Mouse (Mus musculus) embryonic facial prominence, embryonic 11.5 days (tissue): ENCODE measurements around the gene Fbxo48. TPM values are rescaled to one million over a fixed set of nuclear protein-coding genes. Genes with fewer than 3 reads are reported as not detected.

Experiments used
- ATAC-seq: fragments of 200-750 bp; cut with Nextera tagmentation; replicated peaks from 2 replicates; pipeline ENCODE4 v1.8.0; 2017; ENCODE audit warnings: low read depth; ENCODE audit not compliant: insufficient number of reproducible peaks, low FRiP score, low TSS enrichment
- DNase-seq: peaks from one replicate; pipeline ENCODE4 v3.0.0-alpha.2; 2015; ENCODE audit warnings: low spot score
- H3K27ac ChIP-seq: fragments of 300-500 bp; sonication (generic); replicated peaks from 2 replicates; pipeline ENCODE4 v1.5.1; 2014; ENCODE audit warnings: mild to moderate bottlenecking, low read depth, low read length, control low read depth
- H3K27me3 ChIP-seq: fragments of 300-500 bp; sonication (generic); 2 replicates; pipeline ENCODE4 v1.6.1; 2014; ENCODE audit warnings: mild to moderate bottlenecking, low read length, moderate library complexity, mixed read lengths; ENCODE audit not compliant: control insufficient read depth, insufficient read depth
- H3K36me3 ChIP-seq: fragments of 300-500 bp; sonication (generic); replicated peaks from 2 replicates; pipeline ENCODE4 v1.6.1; 2014; ENCODE audit warnings: low read depth, mild to moderate bottlenecking, low read length, moderate library complexity, mixed read lengths; ENCODE audit not compliant: control insufficient read depth, insufficient read depth
- H3K4me1 ChIP-seq: fragments of 300-500 bp; sonication (generic); 2 replicates; pipeline ENCODE4 v1.6.1; 2014; ENCODE audit warnings: low read length, mixed read lengths; ENCODE audit not compliant: control insufficient read depth, insufficient read depth
- H3K4me2 ChIP-seq: fragments of 300-500 bp; sonication (generic); 2 replicates; pipeline ENCODE4 v1.6.1; 2014; ENCODE audit warnings: low read depth, mild to moderate bottlenecking, control low read depth, low read length, moderate library complexity
- H3K4me3 ChIP-seq: fragments of 300-500 bp; sonication (generic); 2 replicates; pipeline ENCODE4 v1.5.1; 2014; ENCODE audit warnings: low read depth, low read length, control low read depth
- H3K9ac ChIP-seq: fragments of 300-500 bp; sonication (generic); replicated peaks from 2 replicates; pipeline ENCODE4 v1.6.1; 2014; ENCODE audit warnings: mild to moderate bottlenecking, control low read depth, low read length
- H3K9me3 ChIP-seq: fragments of 300-500 bp; sonication (generic); replicated peaks from 2 replicates; pipeline ENCODE4 v1.6.1; 2016; ENCODE audit warnings: mild to moderate bottlenecking, low read length, inconsistent platforms, mixed read lengths; ENCODE audit not compliant: control insufficient read depth
- WGBS: fragments of 180-500 bp; shearing (Covaris S2); extraction: QIAGEN DNeasy Blood & Tissue Kit; methylation state at CpG from one replicate; pipeline ENCODE4 v1.1.7; 2014; 5-methylcytosine and 5-hydroxymethylcytosine counted together
- polyA plus RNA-seq: library from polyadenylated mRNA; unstranded; fragments of >200 nt; fragmentation: Nextera tagmentation; extraction: Ambion mirVana; gene quantifications from 2 replicates; pipeline ENCODE4 v1.2.1, GENCODE M21; 2014

Fbxo48 gene
- polyA plus RNA-seq, 1 experiment from 2014 or later = 1.9 TPM

DNA sequence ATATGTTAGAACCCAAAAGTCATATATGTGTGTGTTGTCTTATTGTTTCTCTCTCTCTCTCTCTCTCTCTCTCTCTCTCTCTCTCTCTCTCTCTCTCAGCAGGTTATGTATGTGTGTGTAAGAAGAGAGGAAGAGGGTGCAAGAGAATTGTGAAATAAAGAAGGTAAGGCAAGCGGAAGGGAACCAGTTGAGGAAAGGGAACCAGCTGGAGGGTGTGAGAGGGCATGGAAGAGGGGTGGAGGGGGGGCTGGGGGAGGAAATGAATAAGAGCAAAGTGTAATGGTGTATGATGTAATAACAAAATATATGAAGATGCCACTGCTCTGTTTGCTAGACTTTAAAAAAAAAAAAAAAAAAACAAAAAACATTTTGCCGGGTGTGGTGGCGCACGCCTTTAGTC lies 48.2 kb downstream of the Fbxo48 start:
- WGBS = 96% methylated on average over 4 of the region's 4 CpGs
- no peak overlapping the region for H3K27ac ChIP-seq
- no peaks in the 10 kb centered on the region for H3K4me1 ChIP-seq
- no peaks in the 10 kb centered on the region for H3K9me3 ChIP-seq
- H3K27me3 ChIP-seq = no peaks in the 10 kb centered on the region
- H3K36me3 ChIP-seq = no peaks in the 10 kb centered on the region
- H3K4me2 ChIP-seq = no peak overlapping the region
- no peak for DNase-seq
- no peak overlapping the region for H3K4me3 ChIP-seq
- H3K9ac ChIP-seq = no peak overlapping the region
- no peak for ATAC-seq

DNA sequence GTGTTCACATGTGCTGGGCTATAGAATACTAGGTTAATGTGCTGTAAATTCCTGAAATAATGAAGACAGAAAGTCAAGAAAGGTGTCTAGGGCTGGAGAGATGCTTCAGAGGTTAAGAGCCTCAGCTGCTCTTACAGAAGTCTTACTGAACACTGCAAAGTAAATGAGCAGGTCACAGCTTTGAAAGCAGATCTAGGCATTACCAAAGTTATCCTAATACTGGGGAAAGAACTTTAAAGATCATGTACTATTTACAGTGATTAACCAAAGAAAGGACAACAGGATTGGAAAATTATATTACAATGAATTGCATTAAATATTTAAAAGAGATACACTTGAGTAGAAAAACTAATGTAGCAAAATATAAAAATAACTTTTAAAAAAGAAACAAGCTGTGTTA lies 48.8 kb downstream of the Fbxo48 start:
- DNase-seq = no peak
- no peak for ATAC-seq

DNA sequence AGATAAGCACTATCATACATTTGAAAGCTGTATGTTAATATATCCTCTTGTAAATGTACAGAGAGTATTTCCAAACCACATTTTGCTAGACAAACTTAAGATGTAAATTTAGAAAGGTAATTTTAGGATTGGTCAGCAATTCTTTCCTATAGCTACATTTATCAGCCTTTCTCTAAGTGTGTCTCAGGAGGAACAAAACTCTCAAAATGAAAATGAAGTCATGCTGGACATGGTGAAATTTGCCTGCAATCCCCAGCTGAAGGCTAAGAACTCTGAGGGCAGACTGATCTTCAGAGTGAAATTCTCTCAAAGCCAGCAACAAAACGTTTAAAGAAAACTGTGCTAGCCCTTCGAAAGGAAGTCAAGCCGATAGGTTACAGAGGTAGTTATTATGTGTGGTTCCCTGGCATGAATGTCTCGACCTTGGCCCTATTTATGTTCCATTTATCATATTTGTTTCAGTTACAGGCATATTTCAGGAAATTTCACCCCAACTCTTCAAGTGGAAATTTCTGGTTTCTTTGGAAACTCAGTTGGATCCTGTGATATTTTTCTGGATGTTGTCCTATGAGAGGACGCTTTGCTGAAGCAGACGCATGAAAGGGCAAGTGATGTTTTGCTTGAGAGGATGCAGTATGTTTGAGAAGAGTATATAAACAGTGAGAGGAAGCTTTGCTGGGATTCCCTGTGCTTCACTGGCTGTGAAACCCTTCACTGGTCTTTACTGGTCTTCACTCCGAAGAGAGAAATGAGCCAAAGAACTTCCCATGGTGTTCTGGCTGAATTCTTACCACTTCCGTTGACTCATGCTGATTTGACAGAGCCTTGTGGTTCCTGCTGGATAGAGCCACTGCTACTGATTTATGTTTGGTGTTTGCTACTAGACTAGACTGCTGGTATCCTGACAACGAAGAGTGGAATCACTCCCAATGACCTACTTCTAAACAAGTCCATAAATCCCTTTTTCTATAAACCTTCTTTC lies 49.5 kb downstream of the Fbxo48 start:
- no peaks in the 10 kb centered on the region for H3K4me1 ChIP-seq
- 82% methylated on average over 9 of the region's 9 CpGs for WGBS
- no peaks in the 10 kb centered on the region for H3K9me3 ChIP-seq
- DNase-seq (no peak), ATAC-seq (no peak)
- no peak overlapping the region for H3K9ac ChIP-seq
- no peaks in the 10 kb centered on the region for H3K27me3 ChIP-seq
- H3K4me2 ChIP-seq = no peak overlapping the region
- H3K36me3 ChIP-seq = no peaks in the 10 kb centered on the region
- H3K4me3 ChIP-seq = no peak overlapping the region
- H3K27ac ChIP-seq = no peak overlapping the region

More for the DNA sequence above, 48.8 kb downstream of the Fbxo48 start:
- H3K4me2 ChIP-seq = no peak overlapping the region
- H3K9me3 ChIP-seq = no peaks in the 10 kb centered on the region
- no peak overlapping the region for H3K4me3 ChIP-seq
- no peaks in the 10 kb centered on the region for H3K36me3 ChIP-seq
- no peaks in the 10 kb centered on the region for H3K27me3 ChIP-seq
- no peak overlapping the region for H3K9ac ChIP-seq
- H3K4me1 ChIP-seq = no peaks in the 10 kb centered on the region
- H3K27ac ChIP-seq = no peak overlapping the region

DNA sequence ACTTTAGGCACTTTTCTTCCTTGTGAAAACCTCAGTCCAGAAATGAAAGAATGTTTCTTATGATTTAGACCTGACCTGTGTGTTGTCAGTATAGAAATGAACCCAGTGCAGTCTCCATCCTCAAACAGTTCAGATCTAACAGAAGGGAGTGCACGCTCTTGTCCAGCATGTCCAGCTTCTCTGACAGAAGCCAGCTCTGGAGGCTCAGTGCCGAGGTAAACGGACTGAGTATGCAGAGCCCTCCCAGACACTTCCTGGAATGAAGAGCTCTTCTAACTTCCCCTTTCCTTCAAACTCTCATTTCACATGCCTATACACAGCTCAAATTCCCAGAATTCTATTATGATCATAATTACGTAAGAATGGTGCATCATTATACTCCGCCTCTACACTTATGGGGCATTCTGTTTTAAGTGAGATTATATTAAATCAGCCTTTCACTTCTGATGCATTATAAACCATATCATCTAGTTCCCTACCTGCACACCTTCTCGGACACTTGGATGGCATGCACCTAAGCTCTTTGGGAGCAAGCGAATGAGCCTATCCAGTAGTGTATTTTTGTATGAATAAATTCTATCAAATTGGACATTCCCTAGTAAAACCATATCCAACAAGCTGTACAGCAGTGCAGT lies 51.7 kb downstream of the Fbxo48 start:
- no peak for ATAC-seq
- DNase-seq = no peak
- H3K36me3 ChIP-seq = no peaks in the 10 kb centered on the region
- H3K9ac ChIP-seq = no peak overlapping the region
- H3K27me3 ChIP-seq = no peaks in the 10 kb centered on the region
- no peak overlapping the region for H3K4me2 ChIP-seq
- H3K27ac ChIP-seq = no peak overlapping the region
- H3K9me3 ChIP-seq = no peaks in the 10 kb centered on the region
- 78% methylated on average over 7 of the region's 7 CpGs for WGBS
- H3K4me3 ChIP-seq = no peak overlapping the region
- H3K4me1 ChIP-seq = no peaks in the 10 kb centered on the region

DNA sequence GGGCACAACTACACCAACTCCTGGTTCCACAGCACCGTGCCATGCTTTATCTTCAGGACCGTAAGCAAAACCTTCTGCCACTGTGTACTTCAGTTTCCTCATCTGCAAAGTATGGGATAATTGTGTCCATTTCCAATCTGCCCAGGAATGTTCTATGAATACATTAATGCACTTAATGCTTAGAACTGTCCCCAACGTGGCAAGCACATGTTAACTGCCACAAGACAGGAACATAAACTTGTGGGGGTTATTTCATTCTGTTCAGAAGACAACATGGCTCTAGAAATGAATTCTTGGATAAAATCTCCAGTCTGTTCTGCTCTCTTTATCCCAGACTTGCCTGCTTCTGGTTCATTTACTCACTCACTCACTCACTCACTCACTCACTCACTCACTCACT lies 52.6 kb downstream of the Fbxo48 start:
- H3K9me3 ChIP-seq = no peaks in the 10 kb centered on the region
- H3K4me1 ChIP-seq = no peaks in the 10 kb centered on the region
- H3K4me3 ChIP-seq = no peak overlapping the region
- no peaks in the 10 kb centered on the region for H3K27me3 ChIP-seq
- H3K4me2 ChIP-seq = no peak overlapping the region
- no peak overlapping the region for H3K27ac ChIP-seq
- no peaks in the 10 kb centered on the region for H3K36me3 ChIP-seq
- no peak overlapping the region for H3K9ac ChIP-seq
- DNase-seq = no peak
- no peak for ATAC-seq
- WGBS = 70% methylated on average over 3 of the region's 3 CpGs

Other genes starting within 250 kb of the Fbxo48 start
- 6.4 and 8.8 TPM in 2 replicates for gene Egfr, start 199.2 kb upstream of the Fbxo48 start, polyA plus RNA-seq
- 16.7 and 18.1 TPM in 2 replicates for gene Cnrip1, start 100.2 kb downstream of the Fbxo48 start, polyA plus RNA-seq
- gene Plek, start 101.0 kb downstream of the Fbxo48 start, polyA plus RNA-seq = 6.5 and 7.5 TPM in 2 replicates
- 93.4 and 93.5 TPM in 2 replicates for gene Ppp3r1, start 207.9 kb downstream of the Fbxo48 start, polyA plus RNA-seq
- gene Wdr92, start 230.7 kb downstream of the Fbxo48 start, polyA plus RNA-seq = 35.7 and 37.6 TPM in 2 replicates